Mouse (Mus musculus): Measurements from ENCODE around the gene Cyp4a30b. TPM values are rescaled to one million over a fixed set of nuclear protein-coding genes. Genes with fewer than 3 reads are reported as not detected.

Cyp4a30b gene
- not detected for total RNA-seq (2023)

GRCm38 (mm10) chr4:115452304-115452703, at the start of gene Cyp4a30b:
Gene Cyp4a30b (plus strand): TSS chr4:115452604.

GRCm38 (mm10) chr4:115411324-115411723, 41.1 kb upstream of the Cyp4a30b start, which contains the start of gene Cyp4a12b:
Gene Cyp4a12b (plus strand): TSS chr4:115411624.

GRCm38 (mm10) chr4:115496001-115496400, 43.6 kb downstream of the Cyp4a30b start, which contains the start of gene Cyp4a14:
Gene Cyp4a14 (minus strand): TSS chr4:115496142.

GRCm38 (mm10) chr4:115518000-115518399, 65.6 kb downstream of the Cyp4a30b start, which contains the start of gene Cyp4a10:
Gene Cyp4a10 (plus strand): TSS chr4:115518264.

Other genes with a start within 250 kb of the Cyp4a30b start
- not detected for gene Cyp4a29, start 210.5 kb upstream of the Cyp4a30b start, total RNA-seq (2023)
- not detected for gene Cyp4a12a, start 153.6 kb upstream of the Cyp4a30b start, total RNA-seq (2023)
- gene Cyp4a12b, start 41.0 kb upstream of the Cyp4a30b start, total RNA-seq (2023) = not detected
- gene Cyp4a14, start 43.5 kb downstream of the Cyp4a30b start, total RNA-seq (2023) = not detected
- not detected for gene Cyp4a10, start 65.7 kb downstream of the Cyp4a30b start, total RNA-seq (2023)
- not detected for gene Cyp4a31, start 111.0 kb downstream of the Cyp4a30b start, total RNA-seq (2023)
- gene Cyp4a32, start 148.4 kb downstream of the Cyp4a30b start, total RNA-seq (2023) = not detected
- under 1 TPM in 1 of 2 experiments, not detected in 1; 0.42 TPM for gene Cyp4b1, start 195.1 kb downstream of the Cyp4a30b start, total RNA-seq (2023)